Mouse (Mus musculus) adrenal gland, postnatal 36 days (tissue): ENCODE data around the gene Gstm1. TPM values are rescaled to one million over a fixed set of nuclear protein-coding genes. Genes with fewer than 3 reads are reported as not detected.

Experiments
- DNase-seq, 2 experiments: peaks; one replicate each; pipeline ENCODE4 v3.0.0; 2021; ENCODE audit warnings: mixed read lengths in 1 of 2
- total RNA-seq, 2 experiments: library from RNA; stranded (reverse); gene quantifications; 2 replicates each; pipeline ENCODE4 v1.2.3; 2021

The Gstm1 gene
- total RNA-seq, 2 experiments from 2014 or later, result 325 to 425 TPM

DNA sequence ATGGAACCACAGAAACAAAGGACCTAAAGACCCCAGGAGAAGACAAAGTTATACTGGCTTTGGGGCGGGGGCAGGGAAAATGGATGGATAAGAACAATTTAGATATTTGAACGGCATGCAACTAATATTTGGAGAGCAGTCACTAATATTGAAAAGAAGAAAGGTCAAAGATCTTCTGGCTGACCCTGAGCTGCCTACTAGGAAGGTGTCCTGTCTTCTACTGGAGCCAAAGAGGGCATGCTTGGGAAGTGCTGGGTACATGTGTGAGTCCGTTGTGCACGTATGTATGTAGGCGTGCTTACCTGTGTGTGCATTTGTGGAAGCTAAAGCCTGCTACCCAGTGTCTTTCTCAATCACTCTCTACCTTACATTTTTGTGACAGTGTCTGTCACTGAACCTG, 51.1 kb downstream of the Gstm1 start:
- no peak for DNase-seq

DNA sequence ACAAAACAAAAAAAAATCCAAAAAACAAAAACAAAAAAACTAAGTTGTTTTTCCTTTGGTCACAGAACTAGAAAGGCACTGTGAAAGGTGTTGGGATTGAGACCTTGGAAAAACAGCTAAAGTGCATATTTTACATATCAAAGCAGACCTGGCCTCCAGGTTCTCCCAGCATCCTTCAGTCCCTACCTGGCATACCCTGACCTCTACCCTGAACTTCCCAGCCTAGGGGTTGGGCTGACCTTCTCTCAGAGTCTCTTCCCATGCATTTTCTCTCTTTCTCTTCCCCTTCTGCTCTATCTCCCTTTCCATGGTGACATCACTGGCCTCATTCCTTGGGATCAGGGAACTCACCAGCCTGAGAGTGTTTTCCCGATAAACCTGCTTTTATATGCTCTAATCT, 52.2 kb downstream of the Gstm1 start:
- no peak for DNase-seq

DNA sequence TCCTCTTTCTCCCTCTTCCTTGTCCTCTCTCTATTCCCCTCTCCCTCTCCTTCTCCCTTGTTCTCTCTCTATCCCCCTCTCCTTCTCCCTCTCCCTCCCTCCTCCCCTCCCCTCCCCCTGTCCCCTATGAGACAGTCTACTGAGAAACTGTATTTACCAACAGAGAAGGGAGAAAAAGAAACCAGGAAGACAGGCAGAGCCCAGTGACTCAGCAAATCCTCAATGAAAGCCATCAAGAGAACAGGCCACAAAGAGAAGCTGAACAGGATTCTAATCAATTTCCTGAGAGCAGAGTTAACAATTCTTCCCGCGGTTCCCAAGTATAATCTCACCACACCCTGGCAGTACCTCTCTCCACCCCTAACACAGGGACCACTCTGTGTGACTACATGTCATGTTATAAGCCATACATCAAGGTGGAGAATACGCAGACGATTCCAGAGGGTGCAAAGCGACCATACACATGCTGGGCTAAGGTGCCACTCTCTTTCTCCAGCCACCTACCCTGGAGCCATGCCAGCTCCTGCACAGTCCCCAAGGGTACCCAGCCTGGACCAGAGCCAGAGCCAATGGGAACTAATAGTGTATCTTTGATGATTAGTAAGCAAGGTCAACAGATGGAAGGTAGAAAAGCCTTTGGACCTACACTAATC, 53.0 kb downstream of the Gstm1 start:
- DNase-seq, result peak; percentile 44 to 48

DNA sequence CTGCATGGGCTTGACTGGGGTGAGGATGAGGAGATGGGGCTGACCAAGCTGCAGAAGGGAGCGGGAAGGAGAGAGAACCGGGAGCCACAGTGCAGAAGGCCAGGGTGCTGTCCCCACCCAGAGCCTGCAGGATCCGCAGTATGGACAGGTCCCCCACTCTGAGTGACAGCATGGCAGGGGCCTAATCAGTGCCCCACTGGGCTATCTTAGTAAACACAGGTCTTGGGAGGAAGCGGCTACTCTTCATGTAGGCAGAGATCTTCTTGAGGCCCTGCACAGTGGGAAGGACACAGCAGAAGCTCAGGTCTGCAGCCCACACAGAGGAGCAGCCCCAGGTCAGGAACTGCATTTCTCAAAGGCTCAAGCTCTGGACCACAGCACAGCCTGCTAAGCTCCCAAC, 53.7 kb downstream of the Gstm1 start:
- DNase-seq, result no peak

Other genes starting within 250 kb of the Gstm1 start
- gene Eps8l3, start 140.7 kb downstream of the Gstm1 start, total RNA-seq, result not detected
- 10 to 100 TPM; 28.9 to 43.7 TPM for gene Gstm5, start 122.2 kb downstream of the Gstm1 start, total RNA-seq
- gene Gstm7, start 86.2 kb downstream of the Gstm1 start, total RNA-seq, result 100 to 1,000 TPM; 143 to 157 TPM
- gene Gstm6, start 74.2 kb downstream of the Gstm1 start, total RNA-seq, result 1 to 10 TPM; 4.3 to 6.0 TPM
- gene Gstm3, start 48.7 kb downstream of the Gstm1 start, total RNA-seq, result not detected
- gene Gstm2, start 31.5 kb downstream of the Gstm1 start, total RNA-seq, result 100 to 1,000 TPM; 143 to 261 TPM
- gene Gstm4, start 26.9 kb upstream of the Gstm1 start, total RNA-seq, result 10 to 100 TPM; 12.0 to 19.0 TPM
- gene Ampd2, start 68.7 kb upstream of the Gstm1 start, total RNA-seq, result 100 to 1,000 TPM; 133 to 143 TPM
- gene Gnat2, start 74.8 kb upstream of the Gstm1 start, total RNA-seq, result 10 to 100 TPM; 11.5 to 14.7 TPM
- gene Gnai3, start 128.2 kb upstream of the Gstm1 start, total RNA-seq, result 100 to 1,000 TPM; 159 to 181 TPM
- gene Gpr61, start 136.9 kb upstream of the Gstm1 start, total RNA-seq, result under 1 TPM; 0.13 to 0.16 TPM
- 10 to 100 TPM; 20.0 to 22.3 TPM for gene Amigo1, start 168.4 kb upstream of the Gstm1 start, total RNA-seq
- gene Cyb561d1, start 183.2 kb upstream of the Gstm1 start, total RNA-seq, result 1 to 10 TPM; 6.5 to 7.7 TPM
- gene Atxn7l2, start 193.0 kb upstream of the Gstm1 start, total RNA-seq, result 1 to 10 TPM; 7.6 to 9.7 TPM
- gene Sypl2, start 208.7 kb upstream of the Gstm1 start, total RNA-seq, result under 1 TPM; 0.13 to 0.46 TPM
- 10 to 100 TPM; 96.6 to 97.5 TPM for gene Psma5, start 239.0 kb upstream of the Gstm1 start, total RNA-seq